Mouse (Mus musculus): Measurements from ENCODE around the gene Akr1e1.
"Not testable (repeated sequence)": the region's sequence is repeated elsewhere in the genome, so short reads cannot be mapped to it uniquely, and the experiment has no call there.

Gene Akr1e1

GRCm38 (mm10) chr13:4608961-4609409, at the start of gene Akr1e1:
Gene Akr1e1, minus strand, starts transcription at chr13:4609174.
- peak; percentile 89 for DNase-seq (ENCODE audit: low spot score)

- no peak for DNase-seq (ENCODE audit: low spot score)
These were observed 49.4 kb upstream of the Akr1e1 start for GRCm38 (mm10) chr13:4658346-4658745.

GRCm38 (mm10) chr13:4656277-4657146, 47.5 kb upstream of the Akr1e1 start:
- no peak for DNase-seq (ENCODE audit: low spot score)

GRCm38 (mm10) chr13:4650190-4650589, 41.2 kb upstream of the Akr1e1 start:
- DNase-seq (ENCODE audit: low spot score): no peak

- DNase-seq (ENCODE audit: low spot score): no peak
These were observed 36.3 kb upstream of the Akr1e1 start for GRCm38 (mm10) chr13:4645248-4645647.

GRCm38 (mm10) chr13:4610902-4611301, 1.9 kb upstream of the Akr1e1 start:
- DNase-seq (ENCODE audit: low spot score): peak; percentile 15

GRCm38 (mm10) chr13:4608530-4608929, 444 bp downstream of the Akr1e1 start:
- DNase-seq (ENCODE audit: low spot score): peak; percentile 9

- no peak for DNase-seq (ENCODE audit: low spot score)
These were observed 2.2 kb downstream of the Akr1e1 start for GRCm38 (mm10) chr13:4606821-4607220.

GRCm38 (mm10) chr13:4603431-4603830, 5.5 kb downstream of the Akr1e1 start:
- DNase-seq (ENCODE audit: low spot score): not testable (repeated sequence)

- no peak for DNase-seq (ENCODE audit: low spot score)
These were observed 32.1 kb downstream of the Akr1e1 start for GRCm38 (mm10) chr13:4576921-4577320.

- no peak for DNase-seq (ENCODE audit: low spot score)
These were observed 35.1 kb downstream of the Akr1e1 start, which contains the start of gene Akr1c21 for GRCm38 (mm10) chr13:4573871-4574270. Gene Akr1c21, plus strand, starts transcription at chr13:4574075.

- no peak for DNase-seq (ENCODE audit: low spot score)
These were observed 43.0 kb downstream of the Akr1e1 start for GRCm38 (mm10) chr13:4565996-4566395.

- DNase-seq (ENCODE audit: low spot score): no peak
These were observed 48.5 kb downstream of the Akr1e1 start for GRCm38 (mm10) chr13:4560500-4560899.

GRCm38 (mm10) chr13:4559143-4559542, 49.8 kb downstream of the Akr1e1 start:
- DNase-seq (ENCODE audit: low spot score): no peak

Data from layer of hippocampus, adult 9-10 months (tissue).